Mouse (Mus musculus): Measurements from ENCODE around the gene Cldn4. TPM values are rescaled to one million over a fixed set of nuclear protein-coding genes. Genes with fewer than 3 reads are reported as not detected.

The Cldn4 gene
- 0.14 and 0.28 TPM in 2 replicates for polyA plus RNA-seq (2012; ENCODE audit: low replicate concordance)

GRCm38 (mm10) chr5:134946857-134947255 is at the start of gene Cldn4:
Gene Cldn4, minus strand, starts transcription at chr5:134946934.

GRCm38 (mm10) chr5:134985633-134986297 is 39.0 kb upstream of the Cldn4 start, which contains the start of gene Cldn3:
Gene Cldn3, plus strand, starts transcription at chr5:134986214.

DNA sequence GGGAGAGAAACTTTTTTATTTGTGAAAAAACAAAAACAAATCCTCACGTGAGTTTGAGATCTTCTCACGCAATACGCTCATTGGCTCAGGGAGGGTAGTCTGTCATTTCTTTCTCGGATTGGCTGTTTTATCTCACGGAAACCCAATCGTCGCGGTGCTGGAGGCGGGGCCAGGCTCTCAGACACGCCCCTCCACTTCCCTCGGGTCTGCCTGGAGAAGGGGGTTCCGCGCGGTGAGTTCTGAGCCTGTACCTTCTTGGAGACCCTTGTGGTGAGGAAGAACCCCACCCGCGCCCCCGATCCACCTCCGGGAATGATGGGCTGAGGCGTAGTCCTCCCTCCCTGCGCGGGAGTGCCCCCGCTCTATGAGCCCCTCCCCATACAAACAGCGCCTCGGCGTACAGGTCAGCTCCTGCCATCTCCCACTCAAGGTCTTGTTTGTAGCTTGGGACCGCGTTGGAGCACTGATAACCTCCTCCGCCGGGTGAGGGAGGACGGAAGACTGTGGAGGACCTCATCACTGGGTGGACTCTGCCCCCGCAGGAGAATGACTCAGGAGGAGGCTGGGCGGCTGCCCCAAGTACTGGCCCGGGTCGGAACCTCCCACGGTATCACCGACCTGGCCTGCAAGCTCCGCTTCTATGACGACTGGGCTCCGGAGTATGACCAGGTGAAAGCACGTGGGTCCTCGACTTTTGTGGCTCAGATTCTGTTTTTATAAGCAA is 14.4 kb downstream of the Cldn4 start, which contains the start of gene Mettl27:
TSS of gene Mettl27 (plus strand) at position 190 of the 724 bp plus-strand sequence.

DNA sequence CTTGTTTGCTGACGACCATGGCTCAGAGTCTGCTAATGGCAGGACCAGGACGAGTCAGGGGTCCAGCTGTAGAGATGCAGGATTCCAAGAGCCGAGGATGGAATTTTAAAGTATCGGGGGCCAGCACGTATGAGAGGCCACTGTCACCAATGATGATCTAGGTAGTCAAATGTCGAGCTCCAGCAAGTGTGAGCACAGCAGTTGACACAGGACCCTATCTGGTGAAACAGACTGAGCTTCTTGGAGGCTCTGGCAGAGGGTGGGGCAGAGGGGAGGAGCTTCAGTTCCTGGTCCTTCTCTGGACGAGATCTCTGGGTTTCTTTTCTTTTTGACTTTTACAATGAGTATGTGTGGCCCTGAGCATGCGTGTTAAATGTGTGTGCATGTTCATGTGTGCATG is 31.4 kb downstream of the Cldn4 start, which contains the start of gene Cldn13:
TSS of gene Cldn13 (minus strand) at position 216 of the 400 bp plus-strand sequence.

DNA sequence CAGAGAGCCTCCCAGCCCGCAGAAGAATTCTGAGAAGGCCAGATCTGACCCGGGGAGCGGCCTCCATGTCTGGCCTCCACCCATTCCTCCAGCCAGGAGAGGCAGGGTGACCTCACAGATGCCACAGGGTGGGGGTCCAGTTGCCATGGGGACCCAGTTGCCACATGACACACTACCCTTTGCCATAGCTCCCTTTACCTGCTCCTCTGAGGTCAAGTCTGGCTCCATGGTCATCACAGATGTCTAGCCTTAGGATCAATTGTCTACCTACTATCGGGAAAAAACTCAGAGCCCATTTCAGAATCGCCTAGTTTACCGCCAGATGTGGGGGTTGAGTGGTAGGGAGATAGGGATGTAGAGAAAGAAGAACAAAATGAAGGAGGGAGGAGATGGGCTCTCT is 40.1 kb downstream of the Cldn4 start, which contains the start of gene Tmem270:
TSS of gene Tmem270 (minus strand) at position 101 of the 400 bp plus-strand sequence.

Other genes starting within 250 kb of the Cldn4 start
- gene Eln, start 199.6 kb downstream of the Cldn4 start, polyA plus RNA-seq (2012; ENCODE audit: low replicate concordance), result 0.16 and 0.35 TPM in 2 replicates
- 0.17 TPM in 1 of 2 replicates, not detected in the other for gene Tmem270, start 40.2 kb downstream of the Cldn4 start, polyA plus RNA-seq (2012; ENCODE audit: low replicate concordance)
- 0.22 and 6.3 TPM in 2 replicates for gene Cldn13, start 31.4 kb downstream of the Cldn4 start, polyA plus RNA-seq (2012; ENCODE audit: low replicate concordance)
- 6.5 and 12.7 TPM in 2 replicates for gene Mettl27, start 14.6 kb downstream of the Cldn4 start, polyA plus RNA-seq (2012; ENCODE audit: low replicate concordance)
- gene Cldn3, start 39.3 kb upstream of the Cldn4 start, polyA plus RNA-seq (2012; ENCODE audit: low replicate concordance), result 0.28 TPM in 1 of 2 replicates, not detected in the other
- gene Abhd11, start 62.2 kb upstream of the Cldn4 start, polyA plus RNA-seq (2012; ENCODE audit: low replicate concordance), result 30.3 and 38.4 TPM in 2 replicates
- 11.2 and 13.3 TPM in 2 replicates for gene Stx1a, start 76.5 kb upstream of the Cldn4 start, polyA plus RNA-seq (2012; ENCODE audit: low replicate concordance)
- gene Dnajc30, start 117.3 kb upstream of the Cldn4 start, polyA plus RNA-seq (2012; ENCODE audit: low replicate concordance), result 47.4 and 79.2 TPM in 2 replicates
- gene Bud23, start 118.0 kb upstream of the Cldn4 start, polyA plus RNA-seq (2012; ENCODE audit: low replicate concordance), result 79.7 and 101 TPM in 2 replicates
- gene Vps37d, start 131.3 kb upstream of the Cldn4 start, polyA plus RNA-seq (2012; ENCODE audit: low replicate concordance), result 0.68 and 2.2 TPM in 2 replicates
- 0.27 and 0.42 TPM in 2 replicates for gene Mlxipl, start 143.0 kb upstream of the Cldn4 start, polyA plus RNA-seq (2012; ENCODE audit: low replicate concordance)
- gene Tbl2, start 202.7 kb upstream of the Cldn4 start, polyA plus RNA-seq (2012; ENCODE audit: low replicate concordance), result 12.4 and 13.0 TPM in 2 replicates
- 75.1 and 83.6 TPM in 2 replicates for gene Bcl7b, start 221.3 kb upstream of the Cldn4 start, polyA plus RNA-seq (2012; ENCODE audit: low replicate concordance)
- 29.3 and 48.8 TPM in 2 replicates for gene Baz1b, start 240.3 kb upstream of the Cldn4 start, polyA plus RNA-seq (2012; ENCODE audit: low replicate concordance)

Data from hematopoietic multipotent progenitor cell, adult 10-12 weeks (in vitro differentiated cells).